Mouse (Mus musculus) bone marrow macrophage, adult 2 months (primary cell): ENCODE data around the gene Fxyd7.

Experiments
- CTCF ChIP-seq: IDR thresholded peaks from 2 replicates; pipeline ENCODE4 v1.5.1; 2012; ENCODE audit warnings: low read depth, mild to moderate bottlenecking, low read length, moderate library complexity
- POLR2A ChIP-seq: IDR thresholded peaks from 2 replicates; pipeline ENCODE4 v1.6.1; 2012; ENCODE audit warnings: mild to moderate bottlenecking, low read depth, low read length, borderline replicate concordance

DNA sequence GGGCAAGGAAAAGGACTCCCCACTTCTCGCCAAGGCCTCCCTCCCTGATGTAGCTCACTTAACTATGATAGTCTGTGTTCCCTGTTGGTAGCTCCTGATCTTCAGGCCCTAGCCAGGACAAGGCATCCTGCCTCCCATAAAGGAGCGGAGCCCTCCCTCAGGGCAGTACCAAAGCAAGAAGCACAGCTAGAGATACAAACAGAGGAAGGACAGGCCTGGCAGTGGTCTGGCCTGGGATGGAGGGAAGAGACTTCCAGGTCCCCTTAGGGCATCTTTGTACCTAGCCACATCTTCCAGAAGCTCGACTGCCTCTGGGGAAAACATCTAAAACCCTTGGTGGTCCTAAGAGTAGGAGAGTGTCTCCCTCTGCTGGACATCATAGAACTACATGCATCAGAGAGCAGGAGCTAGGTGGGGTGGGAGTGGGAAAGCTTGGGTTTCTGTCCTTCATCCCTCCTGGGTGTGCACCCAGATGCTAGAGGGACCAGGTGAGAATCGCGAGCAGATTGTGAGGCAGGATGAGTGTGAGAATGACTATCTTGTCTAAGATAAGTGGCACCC lies 26.7 kb upstream of the Fxyd7 start:
- TF ChIP-seq POLR2A (no peak), CTCF (peak; percentile 68)
